Mouse (Mus musculus): ENCODE data around the gene Npb.

- TF ChIP-seq CTCF (IDR thresholded peaks at IDR 0.05; ENCODE audit: insufficient read depth, low read length) (no peak), POLR2A (IDR thresholded peaks at IDR 0.05; ENCODE audit: borderline replicate concordance, extremely low read depth, low read depth, low read length) (no peak)
Measured at GRCm38 (mm10) chr11:120613481-120613972, 5.2 kb downstream of the Npb start.

All from lung, adult 2 months (tissue).